Mouse (Mus musculus): ENCODE results near the gene Surf2.

Gene Surf2

GRCm38 (mm10) chr2:26914148-26914941 is 1.8 kb upstream of the Surf2 start:
- no peak for DNase-seq

GRCm38 (mm10) chr2:26916738-26917137 is 571 bp downstream of the Surf2 start:
- no peak for DNase-seq

- no peak for DNase-seq
Measured at GRCm38 (mm10) chr2:26919684-26920083, 3.5 kb downstream of the Surf2 start.

- no peak for DNase-seq
Measured at GRCm38 (mm10) chr2:26920190-26920855, 4.2 kb downstream of the Surf2 start.

GRCm38 (mm10) chr2:26921784-26922183 is 5.6 kb downstream of the Surf2 start:
- DNase-seq, result no peak

- no peak for DNase-seq
Measured at GRCm38 (mm10) chr2:26927745-26928476, 11.7 kb downstream of the Surf2 start.

GRCm38 (mm10) chr2:26930390-26930789 is 14.2 kb downstream of the Surf2 start:
- DNase-seq, result peak; percentile 29 to 61

GRCm38 (mm10) chr2:26932473-26933303 is 16.5 kb downstream of the Surf2 start:
- DNase-seq, result peak in 1 of 2 experiments; percentile 43

GRCm38 (mm10) chr2:26933304-26934055 is 17.3 kb downstream of the Surf2 start, which contains the start of the genes Surf4 and Stkld1:
Gene Surf4, minus strand, starts transcription at chr2:26933928.
Gene Stkld1, plus strand, starts transcription at chr2:26934047.
- DNase-seq, result peak; percentile 92 to 96

GRCm38 (mm10) chr2:26935286-26935685 is 19.1 kb downstream of the Surf2 start:
- DNase-seq, result no peak

GRCm38 (mm10) chr2:26936425-26936824 is 20.3 kb downstream of the Surf2 start:
- DNase-seq, result peak in 1 of 2 experiments; percentile 58

- DNase-seq, result no peak
Measured at GRCm38 (mm10) chr2:26941539-26941938, 25.4 kb downstream of the Surf2 start.

- DNase-seq, result no peak
Measured at GRCm38 (mm10) chr2:26943253-26943652, 27.1 kb downstream of the Surf2 start.

GRCm38 (mm10) chr2:26950411-26950810 is 34.2 kb downstream of the Surf2 start:
- DNase-seq, result no peak

- DNase-seq, result no peak
Measured at GRCm38 (mm10) chr2:26951346-26951905, 35.3 kb downstream of the Surf2 start.

- no peak for DNase-seq
Measured at GRCm38 (mm10) chr2:26952193-26952592, 36.0 kb downstream of the Surf2 start.

- DNase-seq, result no peak
Measured at GRCm38 (mm10) chr2:26952866-26953265, 36.7 kb downstream of the Surf2 start.

GRCm38 (mm10) chr2:26954735-26955395 is 38.7 kb downstream of the Surf2 start:
- no peak for DNase-seq

GRCm38 (mm10) chr2:26956811-26957487 is 40.8 kb downstream of the Surf2 start:
- no peak for DNase-seq

- no peak for DNase-seq
Measured at GRCm38 (mm10) chr2:26957488-26957859, 41.3 kb downstream of the Surf2 start.
